Mouse (Mus musculus) R1 (cell line): ENCODE measurements around the gene Qrfp.
A peak's percentile ranks its signal among the peaks of the same experiment; 100 is the strongest.

Experiments used
- DNase-seq: peaks from one replicate; pipeline ENCODE4 v3.0.0-alpha.2; 2018; ENCODE audit warnings: low read depth, low spot score

The Qrfp gene

DNA sequence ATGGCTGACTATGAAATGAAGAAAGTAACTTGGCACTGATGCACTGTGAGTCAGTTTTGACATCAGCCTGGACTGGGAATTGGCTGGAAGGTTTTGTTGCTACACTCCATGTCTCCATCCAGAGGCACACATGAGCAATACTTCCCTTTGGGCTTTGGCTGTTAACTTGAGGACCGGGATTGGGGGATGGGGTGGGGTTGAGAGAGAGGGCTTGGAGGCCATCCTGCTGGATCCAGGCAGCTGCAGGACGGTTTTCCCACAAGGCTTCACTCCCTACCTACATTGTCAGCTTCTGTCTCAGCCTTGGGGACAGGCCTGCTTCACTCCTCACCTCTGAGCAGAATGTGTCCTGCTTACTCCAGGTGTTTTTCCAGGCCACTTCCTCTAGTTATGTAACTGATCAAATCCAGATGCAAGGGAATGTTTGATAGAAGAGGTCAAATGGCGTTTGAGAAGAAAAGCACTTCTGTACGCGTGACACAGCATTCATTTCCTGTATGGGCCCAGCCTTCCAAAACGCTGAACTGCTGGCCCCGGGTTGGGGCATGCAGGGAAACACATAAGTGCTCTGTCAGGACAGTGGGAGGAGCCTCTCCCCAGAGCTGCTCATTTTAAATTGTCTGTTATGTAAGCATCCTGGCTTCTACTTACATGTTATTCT is 39.5 kb downstream of the Qrfp start:
- no peak for DNase-seq

DNA sequence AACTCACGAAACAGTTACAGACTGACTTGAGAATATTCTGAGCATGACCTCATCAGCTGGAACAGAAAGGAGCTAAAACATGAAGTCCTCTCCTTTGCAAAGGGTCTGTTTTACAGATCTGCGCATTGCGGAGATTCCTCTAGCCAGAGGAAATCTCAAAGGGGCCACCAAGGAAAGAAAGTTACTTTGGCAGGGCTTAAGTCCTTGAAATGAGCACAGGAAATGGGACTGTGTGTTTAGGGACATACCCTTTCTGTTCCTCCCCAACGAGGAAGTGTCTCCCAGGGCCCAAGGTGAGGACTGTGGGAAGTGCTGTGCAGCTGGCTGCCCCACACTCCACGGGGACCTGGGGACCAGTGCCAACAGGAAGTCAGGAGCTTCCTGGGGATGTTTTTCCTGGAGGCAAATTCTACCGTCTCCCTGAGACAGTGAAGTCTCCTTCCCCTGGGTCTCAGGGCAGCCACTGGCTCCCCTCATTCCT is 40.7 kb downstream of the Qrfp start:
- no peak for DNase-seq

DNA sequence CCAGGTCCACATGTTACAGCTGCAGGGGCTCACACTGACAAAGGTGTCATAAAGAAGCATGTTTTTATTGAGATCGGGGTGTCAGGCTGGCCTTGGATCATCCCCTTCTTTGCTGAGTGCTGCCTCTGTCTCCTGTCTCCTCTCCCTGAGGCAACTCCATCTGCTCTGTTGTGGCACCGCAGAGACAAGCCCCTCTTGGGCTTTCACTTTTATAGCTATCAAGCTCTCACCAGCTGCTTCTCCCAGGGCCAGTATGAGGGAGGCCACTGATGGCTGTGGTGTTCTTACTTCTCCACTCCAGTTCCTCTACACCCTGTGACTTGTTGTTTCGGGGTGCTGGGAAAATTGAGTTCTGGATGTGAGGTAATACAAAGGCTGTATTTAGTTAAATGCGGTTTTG is 41.3 kb downstream of the Qrfp start:
- DNase-seq, result no peak

DNA sequence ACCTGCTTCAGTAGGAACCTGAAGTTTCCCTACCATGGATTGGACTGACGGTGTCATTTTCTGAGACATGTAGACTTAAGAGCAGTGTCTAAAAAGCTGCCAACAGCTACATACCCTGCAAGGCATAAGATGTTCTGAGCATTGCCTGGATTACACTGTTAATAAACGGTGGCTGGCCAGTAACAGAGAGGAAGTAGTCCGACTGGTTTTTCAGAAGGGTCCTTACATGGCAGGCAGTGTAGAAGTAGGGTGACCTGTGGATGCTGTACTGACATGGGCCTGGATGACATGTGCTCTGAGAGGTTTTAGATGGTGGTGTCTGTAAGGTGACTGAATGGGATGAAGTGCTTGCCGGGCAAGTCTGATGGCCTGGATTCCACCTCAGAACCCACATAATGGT is 42.6 kb downstream of the Qrfp start:
- no peak for DNase-seq

DNA sequence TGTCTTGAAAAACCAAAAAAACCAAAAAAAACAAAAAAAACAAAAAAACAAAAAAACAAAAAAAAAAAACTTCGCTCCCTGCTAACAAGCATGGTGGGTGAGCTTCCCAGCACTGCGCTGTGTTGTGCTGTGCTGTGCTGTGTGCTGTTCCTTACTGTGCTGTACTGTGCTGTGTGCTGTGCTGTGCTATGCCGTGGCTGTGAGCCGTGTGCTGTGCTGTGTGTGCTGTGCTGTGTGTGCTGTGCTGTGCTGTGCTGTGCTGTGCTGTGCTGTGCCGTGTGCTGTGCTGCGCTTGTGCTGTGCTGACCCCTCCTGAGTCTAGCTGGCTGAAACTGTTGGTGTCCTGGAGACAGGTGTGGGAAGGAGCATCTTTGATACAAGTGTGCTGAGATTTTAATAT is 43.3 kb downstream of the Qrfp start:
- no peak for DNase-seq

DNA sequence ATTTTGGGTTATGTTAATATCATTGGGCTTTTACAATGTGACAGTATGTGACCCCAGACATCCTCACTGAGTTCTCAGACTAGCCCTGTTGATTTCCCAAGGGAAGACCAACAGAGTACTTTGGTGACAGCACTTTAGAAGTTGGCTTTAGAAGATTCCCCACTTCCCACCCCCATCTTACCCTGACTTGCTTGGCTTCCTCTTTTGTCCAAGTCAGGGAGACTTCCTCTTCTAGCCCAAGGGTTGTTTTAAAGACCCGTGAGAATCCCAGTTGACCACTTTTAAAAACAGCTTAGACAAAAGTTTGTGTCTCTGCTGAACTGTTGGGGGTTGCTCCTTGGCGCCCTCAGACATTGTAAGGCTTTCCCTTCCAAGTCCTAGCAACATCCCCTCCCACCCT is 47.1 kb downstream of the Qrfp start:
- peak; percentile 86 for DNase-seq

DNA sequence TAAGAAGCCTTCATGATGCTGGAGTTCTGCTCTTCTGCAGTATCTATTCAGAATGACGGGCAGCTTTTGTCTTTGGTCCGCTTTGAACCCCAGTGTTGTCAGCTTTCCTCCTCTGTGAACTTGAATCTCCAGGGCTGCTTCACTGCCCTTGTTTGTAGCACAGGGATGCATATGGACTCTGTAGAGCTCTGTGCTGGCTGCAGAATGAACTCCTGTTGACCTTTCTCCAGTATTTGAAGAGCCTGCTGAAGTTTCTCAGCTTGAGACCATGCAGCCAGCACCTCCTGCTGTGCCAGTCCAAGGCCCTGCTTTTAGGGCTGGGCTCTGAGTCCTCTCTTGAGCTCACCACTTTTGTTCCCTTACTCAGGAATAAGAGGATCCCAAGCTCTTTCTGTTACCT is 47.5 kb downstream of the Qrfp start:
- DNase-seq, result peak; percentile 97

DNA sequence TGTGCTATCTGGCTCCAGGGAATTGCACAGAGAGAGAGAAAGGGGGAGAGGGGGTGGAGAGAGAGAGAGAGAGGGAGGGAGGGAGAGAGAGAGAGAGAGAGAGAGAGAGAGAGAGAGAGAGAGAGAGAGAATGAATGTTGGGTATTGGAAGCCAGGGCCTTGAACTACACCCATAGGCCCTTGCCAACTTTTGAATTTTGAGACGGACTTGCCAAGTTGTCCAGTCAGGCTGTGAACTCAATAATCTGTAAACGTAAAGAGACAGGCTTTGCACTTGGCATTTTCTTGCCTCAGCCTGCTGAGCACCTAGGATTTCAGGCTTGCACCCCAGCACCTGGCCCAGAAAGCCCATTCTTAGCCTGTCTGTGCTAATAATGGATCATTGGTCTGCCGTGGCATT is 48.2 kb downstream of the Qrfp start:
- no peak for DNase-seq

DNA sequence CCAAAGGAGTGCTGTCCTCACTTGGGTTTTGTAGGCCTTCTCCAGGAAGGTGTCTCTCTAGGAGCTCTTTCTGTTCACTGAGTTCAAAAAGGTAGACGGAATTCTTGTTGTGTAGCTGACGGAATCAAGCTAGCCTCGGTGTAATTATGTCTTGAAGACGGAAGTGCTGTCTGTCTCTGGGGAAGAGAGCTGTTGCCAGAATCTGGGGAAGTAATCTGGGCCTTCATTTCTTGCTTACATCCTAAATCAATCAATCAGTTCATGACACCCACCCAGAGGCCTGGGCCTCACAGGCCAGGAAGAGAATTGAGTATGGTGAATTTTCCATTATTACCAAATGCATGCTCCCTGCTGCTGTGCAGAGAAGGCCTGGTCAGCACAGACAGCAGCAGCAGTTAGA is 48.8 kb downstream of the Qrfp start:
- no peak for DNase-seq

DNA sequence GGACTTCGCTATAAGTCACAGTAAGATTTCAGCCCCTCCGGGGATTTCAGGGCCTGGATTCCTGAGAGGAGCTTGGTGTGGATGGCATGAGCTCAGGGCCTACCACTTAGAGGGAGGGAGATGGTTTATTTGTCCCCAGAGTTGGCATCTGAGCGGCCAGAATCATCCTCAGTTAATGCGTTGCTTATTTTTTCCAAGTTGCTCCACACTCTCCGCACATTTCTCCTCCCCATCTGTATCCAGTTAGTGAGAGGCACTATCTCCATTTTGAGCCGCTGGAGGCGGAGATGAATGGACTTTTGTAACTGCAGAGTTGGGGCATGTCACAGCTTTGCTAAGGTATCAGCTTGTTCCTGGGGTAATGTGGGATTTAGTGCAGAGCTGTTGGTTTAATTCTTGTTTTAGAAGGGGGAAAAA is 49.3 kb downstream of the Qrfp start:
- no peak for DNase-seq

DNA sequence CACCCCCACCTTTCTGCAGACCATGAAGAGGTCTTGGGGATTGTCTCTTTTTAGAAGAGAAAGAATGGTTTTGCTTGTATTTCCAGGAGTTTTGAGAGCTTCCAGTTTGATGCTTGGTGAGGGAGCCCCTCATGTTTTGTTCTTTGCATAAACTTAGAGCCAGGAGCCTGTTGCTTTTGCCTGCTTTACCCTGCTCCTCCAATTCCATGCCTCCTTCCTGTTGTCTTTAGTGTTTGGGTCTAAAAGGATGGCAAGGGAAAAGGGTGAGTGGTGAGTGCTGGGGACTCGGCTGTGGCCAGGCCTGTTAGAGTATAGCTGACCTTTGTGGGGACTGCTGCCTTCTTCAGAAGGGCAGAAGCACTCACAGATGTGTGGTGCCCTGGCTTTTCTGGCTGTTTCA is 49.9 kb downstream of the Qrfp start:
- no peak for DNase-seq

DNA sequence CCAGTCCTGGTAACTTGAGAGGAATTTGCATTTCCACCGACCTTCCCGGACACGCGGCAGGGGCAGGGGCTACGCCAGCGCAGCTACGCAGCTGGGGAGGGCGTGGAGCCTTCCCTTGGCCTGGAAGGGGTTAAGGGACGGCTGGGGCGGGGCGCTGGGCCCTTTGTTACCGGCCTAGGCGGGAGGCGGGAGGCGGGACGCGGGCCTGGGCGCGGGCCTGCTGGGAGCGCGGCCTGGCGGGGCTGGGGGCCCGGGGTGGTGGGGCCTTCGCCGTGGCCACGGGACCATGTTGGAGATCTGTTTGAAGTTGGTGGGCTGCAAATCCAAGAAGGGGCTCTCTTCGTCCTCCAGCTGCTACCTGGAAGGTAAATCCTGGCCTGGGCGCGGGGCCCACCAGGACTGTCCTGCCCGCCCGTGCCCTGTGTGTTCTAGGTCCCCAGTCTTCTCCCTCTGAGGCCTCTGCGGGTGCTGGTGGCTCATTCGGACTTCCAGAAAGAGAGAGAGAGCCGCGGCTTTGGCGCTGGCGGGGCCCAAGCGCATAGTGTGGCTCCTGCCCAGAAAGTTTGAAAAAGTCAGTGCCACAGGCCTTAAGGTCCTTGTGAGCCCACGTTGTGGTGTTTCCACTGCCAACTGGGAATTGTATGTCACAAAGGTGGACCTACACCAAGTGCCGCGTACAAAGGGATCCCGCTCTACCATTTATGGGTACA is 50.5 kb downstream of the Qrfp start:
- peak; percentile 91 for DNase-seq

DNA sequence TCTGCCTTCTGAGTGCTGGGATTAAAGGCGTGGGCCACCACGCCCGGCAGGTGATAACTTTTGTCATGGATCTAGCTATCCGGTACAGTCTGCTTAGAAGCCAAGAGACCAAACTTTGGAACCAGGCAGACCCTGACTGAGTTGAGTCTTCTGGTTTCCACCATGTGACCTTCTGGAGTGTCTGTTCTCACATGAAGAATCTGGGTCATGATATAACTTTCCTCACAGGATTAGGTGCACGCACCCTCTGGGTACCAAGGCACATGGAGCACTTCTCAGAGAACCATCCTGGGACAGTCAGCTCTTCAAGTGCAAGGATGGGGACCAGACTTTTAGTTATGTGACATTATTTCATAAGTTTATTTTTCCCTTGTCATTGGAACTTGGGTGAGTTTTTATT is 51.4 kb downstream of the Qrfp start:
- peak; percentile 77 for DNase-seq

DNA sequence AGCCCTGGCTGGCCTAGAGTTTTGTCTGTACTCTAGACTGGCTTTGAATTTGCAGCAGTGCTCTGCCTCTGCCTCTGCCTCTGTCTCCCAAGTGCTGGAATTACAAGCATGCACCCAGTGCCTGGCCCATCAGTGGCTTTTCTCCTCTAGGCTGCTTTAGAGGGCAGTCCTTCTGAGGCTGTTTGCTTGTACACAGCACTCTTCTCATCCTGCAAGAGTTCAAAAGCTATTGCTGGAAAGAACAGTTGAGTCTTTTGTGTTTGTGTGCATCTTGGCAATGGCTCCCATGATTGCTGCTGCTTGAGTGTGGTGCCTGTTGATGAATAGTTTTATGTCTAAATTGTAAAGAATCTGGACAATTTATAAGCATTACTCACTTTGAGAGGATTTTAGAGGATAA is 52.9 kb downstream of the Qrfp start:
- DNase-seq, result no peak
